13 mouse cellular contexts compared by ENCODE assay signal in genomic region chr15:100307438-100308096, GRCm38 (mm10). TPM values are rescaled to one million over a fixed set of nuclear protein-coding genes. Genes with fewer than 3 reads are reported as not detected.
DNase-seq lines count a peak whose midpoint lies in the region; ATAC-seq and TF ChIP-seq lines count a peak whose summit lies in the region.
"Not testable (repeated sequence)": the region's sequence is repeated elsewhere in the genome, so short reads cannot be mapped to it uniquely, and the experiment has no call there.
"Had no signal": no experiment of that assay in that cellular context is flagged by ENCODE, and none has a peak within 500 bp of the region (broad histone marks: within the 10 kb centered on the region; RNA-seq: fewer than 3 reads in every experiment).

No protein-coding gene starts in this region.

- peak; percentile 53 for TF ChIP-seq CTCF in heart, postnatal 0 days (IDR thresholded peaks at IDR 0.05; ENCODE audit: low read depth)
- peak; percentile 78 for TF ChIP-seq CTCF in liver, embryonic 14.5 days (IDR thresholded peaks at IDR 0.05; ENCODE audit: low read depth)
- TF ChIP-seq CTCF in midbrain, postnatal 0 days (IDR thresholded peaks at IDR 0.05): peak; percentile 66
- peak; percentile 17; the same call in 1 of the 2 replicates for TF ChIP-seq CTCF in testis, adult 2 months (IDR thresholded peaks at IDR 0.05; ENCODE audit: control insufficient read depth, insufficient read depth, insufficient replicate concordance, low read depth, low read length)

- TF ChIP-seq EP300 in heart, postnatal 0 days (IDR thresholded peaks at IDR 0.05; ENCODE audit: low read depth); liver, embryonic 14.5 days (IDR thresholded peaks at IDR 0.05; ENCODE audit: low read depth): not testable (repeated sequence)

- DNase-seq in ES-CJ7 (ENCODE audit: low read depth, low spot score): peak; percentile 82
- peak; percentile 46 for DNase-seq in c-Kit-positive CD71-positive TER-119-negative erythroid progenitor cells, embryonic 14.5 days (ENCODE audit: low read depth)
- DNase-seq in embryonic facial prominence, embryonic 10.5 days (ENCODE audit: low spot score): peak; percentile 41
- DNase-seq in heart, postnatal 0 days (ENCODE audit: low spot score): peak; percentile 23
- peak; percentile 43 to 53 (median 47) for DNase-seq in liver, embryonic 14.5 days (ENCODE audit: low read depth in 3 of 3, low spot score in 3 of 3)
- DNase-seq in midbrain, postnatal 0 days (ENCODE audit: low spot score): peak; percentile 65

- ATAC-seq in heart, postnatal 0 days (ENCODE audit: insufficient read depth, low read depth): peak; percentile 47; the same call in 1 of the 2 replicates
- 0 out of 2 replicates have a peak, but pooled peaks have one; percentile 50 for ATAC-seq in kidney, embryonic 14.5 days (ENCODE audit: low FRiP score, low TSS enrichment)
- ATAC-seq in liver, embryonic 14.5 days (ENCODE audit: insufficient read depth): peak; percentile 40; the same call in 1 of the 2 replicates
- ATAC-seq in midbrain, postnatal 0 days (ENCODE audit: low FRiP score): not testable (repeated sequence)

- H3K27ac ChIP-seq in embryonic facial prominence, embryonic 10.5 days (replicated peaks); heart, postnatal 0 days (ENCODE audit: low read depth); kidney, embryonic 14.5 days (ENCODE audit: low read depth, low read length); liver, embryonic 14.5 days; midbrain, postnatal 0 days (ENCODE audit: low read depth, low read length); testis, adult 2 months (ENCODE audit: control insufficient read depth, insufficient read depth, low read depth, low read length): not testable (repeated sequence)

- H3K9me3 ChIP-seq in embryonic facial prominence, embryonic 10.5 days; heart, postnatal 0 days (replicated peaks; ENCODE audit: control insufficient read depth, low read length); kidney, embryonic 14.5 days (ENCODE audit: control insufficient read depth, low read length); liver, embryonic 14.5 days (ENCODE audit: control insufficient read depth, low read length); midbrain, postnatal 0 days (ENCODE audit: low read length): not testable (repeated sequence)

- not testable (repeated sequence) for H3K36me3 ChIP-seq in embryonic facial prominence, embryonic 10.5 days (replicated peaks); heart, postnatal 0 days (replicated peaks; ENCODE audit: control insufficient read depth, insufficient read depth, low read length); kidney, embryonic 14.5 days (ENCODE audit: control insufficient read depth, insufficient read depth, low read length); liver, embryonic 14.5 days (replicated peaks; ENCODE audit: control insufficient read depth, insufficient read depth, low read depth); midbrain, postnatal 0 days (ENCODE audit: insufficient read depth, low read length); testis, adult 2 months (ENCODE audit: control insufficient read depth, insufficient read depth, low read length)

- TF ChIP-seq POLR2A in testis, adult 2 months (IDR thresholded peaks at IDR 0.05; ENCODE audit: control insufficient read depth, low read depth, low read length): not testable (repeated sequence)

- WGBS in embryonic facial prominence, embryonic 10.5 days: 48% methylated on average over 11 of the region's 11 CpGs
- WGBS in heart, postnatal 0 days: 31% methylated on average over 9 of the region's 11 CpGs
- 42% methylated on average over 11 of the region's 11 CpGs for WGBS in kidney, embryonic 14.5 days
- 25% methylated on average over 11 of the region's 11 CpGs for WGBS in liver, embryonic 14.5 days (ENCODE audit: insufficient replicate concordance)
- 38% methylated on average over 11 of the region's 11 CpGs for WGBS in midbrain, postnatal 0 days

- not testable (repeated sequence) for H3K27me3 ChIP-seq in embryonic facial prominence, embryonic 10.5 days (replicated peaks; ENCODE audit: low read depth, poor library complexity, severe bottlenecking); heart, postnatal 0 days (ENCODE audit: control insufficient read depth, insufficient read depth, low read length); kidney, embryonic 14.5 days (ENCODE audit: control insufficient read depth, insufficient read depth, low read length); liver, embryonic 14.5 days (ENCODE audit: control insufficient read depth, insufficient read depth, low read length); midbrain, postnatal 0 days (ENCODE audit: insufficient read depth, low read length); testis, adult 2 months (ENCODE audit: control insufficient read depth, insufficient read depth, low read length)

- peaks cover 16% of the 10 kb centered on the region for H3K4me1 ChIP-seq in embryonic facial prominence, embryonic 10.5 days
- not testable (repeated sequence) for H3K4me1 ChIP-seq in heart, postnatal 0 days (ENCODE audit: control insufficient read depth, insufficient read depth); kidney, embryonic 14.5 days (ENCODE audit: control insufficient read depth, insufficient read depth, low read length); midbrain, postnatal 0 days (ENCODE audit: insufficient read depth, low read length); testis, adult 2 months (ENCODE audit: control insufficient read depth, insufficient read depth, low read length)
- peaks cover 8 to 16% of the 10 kb centered on the region in 2 experiments for H3K4me1 ChIP-seq in liver, embryonic 14.5 days (replicated peaks; ENCODE audit: control insufficient read depth in 2 of 2, insufficient read depth in 2 of 2, low read length in 1 of 2)

- not testable (repeated sequence) for H3K9ac ChIP-seq in heart, postnatal 0 days (replicated peaks; ENCODE audit: low read depth, low read length); kidney, embryonic 14.5 days (ENCODE audit: low read depth, low read length); liver, embryonic 14.5 days (replicated peaks); midbrain, postnatal 0 days (replicated peaks; ENCODE audit: low read length, poor library complexity, severe bottlenecking)

- H3K4me2 ChIP-seq in heart, postnatal 0 days (ENCODE audit: low read depth, low read length); kidney, embryonic 14.5 days (replicated peaks; ENCODE audit: low read depth, low read length); liver, embryonic 14.5 days (ENCODE audit: low read depth); midbrain, postnatal 0 days (ENCODE audit: low read depth, low read length, poor library complexity, severe bottlenecking): not testable (repeated sequence)

- not testable (repeated sequence) for H3K4me3 ChIP-seq in embryonic facial prominence, embryonic 10.5 days; heart, postnatal 0 days (ENCODE audit: low read depth, low read length); kidney, embryonic 14.5 days (ENCODE audit: low read length); liver, embryonic 14.5 days (ENCODE audit: insufficient read depth in 1 of 2, low read depth in 2 of 2, low read length in 2 of 2); midbrain, postnatal 0 days (ENCODE audit: low read depth, low read length); testis, adult 2 months (ENCODE audit: control insufficient read depth, low read depth, low read length)

RNA-seq across cellular contexts. Expression of gene Mettl7a1, which starts 3.6 kb away (rescaled TPM):
- 3.3 and 4.6 TPM in 2 replicates for polyA plus RNA-seq in embryonic facial prominence, embryonic 10.5 days (2016; fragmentation: Nextera tagmentation; extraction: Ambion mirVana)
- 23.6 and 31.0 TPM in 2 replicates for total RNA-seq in heart, postnatal 0 days (2014; rRNA removed; ENCODE audit: low replicate concordance)
- 7.0 and 7.1 TPM in 2 replicates for polyA plus RNA-seq in heart, postnatal 0 days (2015; fragmentation: Nextera tagmentation; extraction: Ambion mirVana)
- 10.0 and 17.4 TPM in 2 replicates for polyA plus RNA-seq in kidney, embryonic 14.5 days (2014; fragmentation: Nextera tagmentation; extraction: Ambion mirVana)
- polyA plus RNA-seq in liver, embryonic 14.5 days (2012; rRNA removed): 19.1 and 22.9 TPM in 2 replicates
- polyA plus RNA-seq in liver, embryonic 14.5 days (2014; fragmentation: Nextera tagmentation; extraction: Ambion mirVana): 4.0 and 4.7 TPM in 2 replicates
- 12.4 and 13.5 TPM in 2 replicates for total RNA-seq in midbrain, postnatal 0 days (2014; rRNA removed)
- 2.0 and 2.6 TPM in 2 replicates for polyA plus RNA-seq in midbrain, postnatal 0 days (2015; fragmentation: Nextera tagmentation; extraction: Ambion mirVana)
- 5.0 TPM in 2 replicates for polyA plus RNA-seq in testis, adult 2 months (2012; rRNA removed)

RNA-seq across cellular contexts. Expression of gene Tmprss12, which starts 26.9 kb away (rescaled TPM):
- polyA plus RNA-seq in embryonic facial prominence, embryonic 10.5 days (2016; fragmentation: Nextera tagmentation; extraction: Ambion mirVana): not detected in 2 replicates
- total RNA-seq in heart, postnatal 0 days (2014; rRNA removed; ENCODE audit: low replicate concordance): not detected in 2 replicates
- polyA plus RNA-seq in heart, postnatal 0 days (2015; fragmentation: Nextera tagmentation; extraction: Ambion mirVana): not detected in 2 replicates
- polyA plus RNA-seq in kidney, embryonic 14.5 days (2014; fragmentation: Nextera tagmentation; extraction: Ambion mirVana): not detected in 2 replicates
- polyA plus RNA-seq in liver, embryonic 14.5 days (2012; rRNA removed): not detected in 2 replicates
- polyA plus RNA-seq in liver, embryonic 14.5 days (2014; fragmentation: Nextera tagmentation; extraction: Ambion mirVana): not detected in 2 replicates
- total RNA-seq in midbrain, postnatal 0 days (2014; rRNA removed): not detected in 2 replicates
- not detected in 2 replicates for polyA plus RNA-seq in midbrain, postnatal 0 days (2015; fragmentation: Nextera tagmentation; extraction: Ambion mirVana)
- 27.5 and 36.5 TPM in 2 replicates for polyA plus RNA-seq in testis, adult 2 months (2012; rRNA removed)
- total RNA-seq: gastrocnemius, postnatal 36 days had no signal
- polyA plus RNA-seq: embryonic facial prominence, embryonic 15.5 days; kidney, embryonic 15.5 days; limb, embryonic 12.5 days; neural tube, embryonic 13.5 days had no signal

RNA-seq across cellular contexts. Expression of gene Mettl7a3, which starts 27.2 kb away (rescaled TPM):
- polyA plus RNA-seq in embryonic facial prominence, embryonic 10.5 days (2016; fragmentation: Nextera tagmentation; extraction: Ambion mirVana): not detected in 2 replicates
- 0.08 TPM in 1 of 2 replicates, not detected in the other for total RNA-seq in heart, postnatal 0 days (2014; rRNA removed; ENCODE audit: low replicate concordance)
- not detected in 2 replicates for polyA plus RNA-seq in heart, postnatal 0 days (2015; fragmentation: Nextera tagmentation; extraction: Ambion mirVana)
- not detected in 2 replicates for polyA plus RNA-seq in kidney, embryonic 14.5 days (2014; fragmentation: Nextera tagmentation; extraction: Ambion mirVana)
- polyA plus RNA-seq in liver, embryonic 14.5 days (2012; rRNA removed): not detected in 2 replicates
- not detected in 2 replicates for polyA plus RNA-seq in liver, embryonic 14.5 days (2014; fragmentation: Nextera tagmentation; extraction: Ambion mirVana)
- not detected in 2 replicates for total RNA-seq in midbrain, postnatal 0 days (2014; rRNA removed)
- polyA plus RNA-seq in midbrain, postnatal 0 days (2015; fragmentation: Nextera tagmentation; extraction: Ambion mirVana): not detected in 2 replicates
- polyA plus RNA-seq in testis, adult 2 months (2012; rRNA removed): not detected in 2 replicates
- polyA plus RNA-seq: kidney, embryonic 15.5 days had no signal

RNA-seq across cellular contexts. Expression of gene Methig1, which starts 45.4 kb away (rescaled TPM):
- not detected in 2 replicates for polyA plus RNA-seq in embryonic facial prominence, embryonic 10.5 days (2016; fragmentation: Nextera tagmentation; extraction: Ambion mirVana)
- not detected in 2 replicates for total RNA-seq in heart, postnatal 0 days (2014; rRNA removed; ENCODE audit: low replicate concordance)
- polyA plus RNA-seq in heart, postnatal 0 days (2015; fragmentation: Nextera tagmentation; extraction: Ambion mirVana): not detected in 2 replicates
- polyA plus RNA-seq in kidney, embryonic 14.5 days (2014; fragmentation: Nextera tagmentation; extraction: Ambion mirVana): 0.27 and 0.87 TPM in 2 replicates
- 0.04 TPM in 1 of 2 replicates, not detected in the other for polyA plus RNA-seq in liver, embryonic 14.5 days (2012; rRNA removed)
- 0.09 TPM in 1 of 2 replicates, not detected in the other for polyA plus RNA-seq in liver, embryonic 14.5 days (2014; fragmentation: Nextera tagmentation; extraction: Ambion mirVana)
- not detected in 2 replicates for total RNA-seq in midbrain, postnatal 0 days (2014; rRNA removed)
- polyA plus RNA-seq in midbrain, postnatal 0 days (2015; fragmentation: Nextera tagmentation; extraction: Ambion mirVana): not detected in 2 replicates
- polyA plus RNA-seq in testis, adult 2 months (2012; rRNA removed): not detected in 2 replicates
- total RNA-seq: gastrocnemius, postnatal 36 days had no signal
- polyA plus RNA-seq: embryonic facial prominence, embryonic 15.5 days had no signal

RNA-seq across cellular contexts. Expression of gene Mettl7a2, which starts 45.4 kb away (rescaled TPM):
- not detected in 2 replicates for polyA plus RNA-seq in embryonic facial prominence, embryonic 10.5 days (2016; fragmentation: Nextera tagmentation; extraction: Ambion mirVana)
- not detected in 2 replicates for total RNA-seq in heart, postnatal 0 days (2014; rRNA removed; ENCODE audit: low replicate concordance)
- not detected in 2 replicates for polyA plus RNA-seq in heart, postnatal 0 days (2015; fragmentation: Nextera tagmentation; extraction: Ambion mirVana)
- polyA plus RNA-seq in kidney, embryonic 14.5 days (2014; fragmentation: Nextera tagmentation; extraction: Ambion mirVana): not detected in 2 replicates
- not detected in 2 replicates for polyA plus RNA-seq in liver, embryonic 14.5 days (2012; rRNA removed)
- 0.11 TPM in 1 of 2 replicates, not detected in the other for polyA plus RNA-seq in liver, embryonic 14.5 days (2014; fragmentation: Nextera tagmentation; extraction: Ambion mirVana)
- not detected in 2 replicates for total RNA-seq in midbrain, postnatal 0 days (2014; rRNA removed)
- polyA plus RNA-seq in midbrain, postnatal 0 days (2015; fragmentation: Nextera tagmentation; extraction: Ambion mirVana): not detected in 2 replicates
- not detected in 2 replicates for polyA plus RNA-seq in testis, adult 2 months (2012; rRNA removed)
- polyA plus RNA-seq: embryonic facial prominence, embryonic 15.5 days; kidney, embryonic 15.5 days; limb, embryonic 12.5 days; neural tube, embryonic 13.5 days had no signal

Comparison
In these comparisons a context has a peak if more than half of its experiments do, and no peak if none do; other contexts are left out.
1. DNase-seq: peak in every context shown above with its lines; median percentile 82 in ES-CJ7; 65 in midbrain, postnatal 0 days; 47 in liver, embryonic 14.5 days; 46 in c-Kit-positive CD71-positive TER-119-negative erythroid progenitor cells, embryonic 14.5 days; 41 in embryonic facial prominence, embryonic 10.5 days; 23 in heart, postnatal 0 days.
2. CTCF ChIP-seq: peak in every context shown above with its lines; median percentile 78 in liver, embryonic 14.5 days; 66 in midbrain, postnatal 0 days; 53 in heart, postnatal 0 days; 17 in testis, adult 2 months.
3. RNA of gene Tmprss12, which starts 26.9 kb away (polyA plus RNA-seq): 27.5 to 36.5 TPM in testis, adult 2 months; not detected in embryonic facial prominence, embryonic 10.5 days, not detected in heart, postnatal 0 days, not detected in kidney, embryonic 14.5 days, not detected in liver, embryonic 14.5 days and not detected in midbrain, postnatal 0 days; every median in the first group is over 10 times any median in the second.